Mouse (Mus musculus): ENCODE data around the gene Lyrm4.
A peak's percentile ranks its signal among the peaks of the same experiment; 100 is the strongest.
"Not testable (repeated sequence)": the region's sequence is repeated elsewhere in the genome, so short reads cannot be mapped to it uniquely, and the experiment has no call there.

The Lyrm4 gene

DNA sequence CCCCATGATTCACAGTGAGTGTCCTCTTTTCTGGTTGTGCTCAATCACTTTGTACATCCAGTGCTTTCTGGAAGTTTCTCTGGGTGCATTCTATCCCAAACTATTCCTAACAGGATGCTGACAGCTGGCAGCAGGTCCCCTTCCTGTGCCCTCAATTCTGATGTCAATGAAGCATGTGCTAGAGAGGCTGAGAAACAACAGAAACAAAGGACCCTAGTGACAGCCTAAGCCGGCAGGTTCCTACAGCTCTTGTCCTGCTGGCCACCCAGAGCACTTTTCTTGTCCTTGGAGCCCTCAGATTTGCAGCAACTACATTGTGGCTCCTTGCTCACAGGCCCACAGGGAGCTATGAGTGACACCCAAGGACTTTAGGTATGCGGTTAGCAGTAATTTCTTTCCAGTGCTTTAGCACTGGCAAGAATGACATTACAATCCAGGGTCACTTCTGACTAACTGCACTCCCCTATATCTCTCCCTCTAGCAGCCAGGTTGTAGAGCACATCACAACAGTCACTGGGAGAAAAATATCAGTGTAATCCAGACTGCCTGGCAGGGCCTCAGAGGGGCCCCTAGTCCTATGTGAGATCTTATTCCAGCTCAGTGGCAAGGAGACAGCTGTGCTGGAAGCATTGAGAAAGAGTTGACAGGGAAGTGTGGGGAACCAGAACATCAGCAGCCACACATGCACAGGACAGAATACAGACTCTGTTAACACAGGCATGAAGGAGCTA, 121.5 kb downstream of the Lyrm4 start:
- DNase-seq (ENCODE audit: low read depth, low spot score): no peak

DNA sequence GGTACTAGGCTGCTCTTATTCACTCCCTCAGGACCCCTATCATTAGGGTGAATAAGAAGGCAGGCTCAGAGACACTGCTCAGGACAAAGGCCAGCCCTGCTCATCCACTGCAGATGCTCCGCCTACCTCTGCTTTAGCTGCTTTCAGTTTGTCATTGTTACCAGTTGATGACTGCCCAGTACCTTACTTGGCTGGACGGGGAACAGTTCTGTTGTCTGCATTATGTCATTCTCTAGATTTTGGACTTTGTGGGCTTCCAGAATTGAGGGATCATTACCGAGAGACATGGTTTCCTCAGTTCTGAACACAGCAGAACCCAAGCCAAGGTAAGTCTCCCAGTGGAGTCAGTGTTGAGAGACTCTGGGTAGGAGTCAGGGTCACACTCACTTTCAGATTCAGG, 122.1 kb downstream of the Lyrm4 start:
- no peak for DNase-seq (ENCODE audit: low read depth, low spot score)

DNA sequence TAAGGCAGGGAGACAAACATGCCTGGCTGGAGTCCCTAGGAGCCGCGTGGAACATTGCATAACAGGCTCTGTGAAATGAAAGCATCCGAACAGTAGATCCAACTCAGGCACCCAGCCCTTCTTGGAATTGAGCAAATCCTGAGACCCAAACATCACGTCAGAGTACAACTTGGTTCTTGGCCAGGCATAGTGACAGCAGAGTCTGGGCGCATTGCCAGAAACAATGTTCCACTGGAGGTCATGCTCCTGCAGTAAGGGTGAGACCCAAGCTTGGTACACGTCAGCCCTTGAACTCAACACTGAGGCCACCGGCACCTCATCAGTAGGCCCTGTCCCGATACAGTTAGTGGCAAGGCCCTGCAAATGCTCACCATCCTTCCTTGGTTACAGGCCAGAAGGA, 123.3 kb downstream of the Lyrm4 start:
- DNase-seq (ENCODE audit: low read depth, low spot score): no peak

DNA sequence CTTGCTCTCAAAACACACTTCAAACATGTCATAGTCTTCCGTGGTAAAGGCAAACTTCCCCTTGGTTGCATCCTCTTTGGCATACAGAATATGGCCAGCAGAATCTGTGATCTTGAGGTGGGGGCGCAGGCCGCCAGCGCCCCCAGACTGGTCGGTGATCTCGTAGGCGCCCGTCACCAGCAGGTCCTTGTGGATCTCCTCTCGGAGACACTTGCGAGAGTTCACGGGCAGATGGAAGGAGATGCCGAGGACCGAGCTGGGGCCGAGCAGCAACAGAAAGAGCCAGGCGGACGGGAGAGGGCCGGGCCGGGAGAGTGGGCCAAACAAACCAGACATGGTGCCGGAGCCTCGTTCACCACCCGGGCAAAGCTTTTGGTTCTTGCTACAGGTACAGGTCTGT, 126.1 kb downstream of the Lyrm4 start:
- DNase-seq (ENCODE audit: low read depth, low spot score): not testable (repeated sequence)

DNA sequence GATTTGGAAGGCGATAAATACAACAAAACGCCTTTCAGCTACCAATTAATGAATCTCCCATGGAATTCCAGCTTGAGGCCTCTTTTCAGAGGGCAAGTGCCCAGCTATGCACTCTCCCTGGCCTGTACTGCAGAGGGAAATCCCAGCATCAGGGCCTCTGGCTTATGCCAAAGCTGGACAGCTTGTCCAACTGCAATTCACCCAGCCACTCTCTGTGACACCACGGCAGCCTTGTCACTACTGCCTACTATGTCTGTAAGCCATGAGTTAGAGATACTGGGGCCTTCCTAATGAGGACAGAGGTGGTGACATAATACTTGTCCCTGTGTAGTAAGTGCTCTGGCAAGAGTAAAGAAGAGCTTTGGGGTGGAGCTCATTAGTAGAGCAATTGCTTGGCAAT, 128.0 kb downstream of the Lyrm4 start:
- DNase-seq (ENCODE audit: low read depth, low spot score): no peak

DNA sequence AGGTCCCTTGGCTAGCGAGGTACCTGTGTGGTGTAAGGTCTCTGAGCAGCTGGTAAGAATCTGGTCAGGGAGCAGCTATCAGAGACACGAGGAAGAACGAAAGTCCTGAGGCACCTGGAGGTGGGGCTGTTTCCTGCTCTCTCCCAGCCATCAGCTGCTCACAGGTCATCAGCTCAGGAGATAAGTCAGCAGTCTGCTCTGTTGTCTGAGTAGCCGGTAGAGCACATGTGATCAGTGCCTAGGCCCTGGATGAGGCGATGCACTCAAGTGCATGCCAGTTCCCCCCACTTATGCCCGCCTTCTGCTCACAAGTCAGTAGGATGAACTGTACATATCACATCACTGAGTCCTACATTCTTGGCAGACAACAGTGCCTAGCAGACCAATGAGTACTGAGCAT, 134.3 kb downstream of the Lyrm4 start:
- no peak for DNase-seq (ENCODE audit: low read depth, low spot score)

DNA sequence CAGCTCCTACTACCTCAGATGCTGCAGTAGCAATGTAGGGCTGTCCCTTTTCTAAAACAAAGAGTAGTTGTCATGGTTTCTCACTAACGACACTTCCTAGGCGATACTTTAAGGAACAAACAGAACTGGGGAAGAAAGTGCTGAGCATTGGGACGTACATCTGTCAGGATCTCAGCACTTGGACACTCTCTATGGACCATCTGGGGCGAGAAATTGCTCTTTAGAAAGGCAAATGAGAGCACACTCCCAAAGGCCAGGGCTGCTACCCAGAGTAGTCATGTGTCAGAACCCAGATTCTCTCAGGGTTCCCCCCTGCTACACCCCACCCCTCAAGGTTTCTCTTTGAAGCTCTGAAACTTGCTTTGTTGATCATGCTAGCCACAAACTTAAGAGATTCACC, 136.9 kb downstream of the Lyrm4 start:
- no peak for DNase-seq (ENCODE audit: low read depth, low spot score)

DNA sequence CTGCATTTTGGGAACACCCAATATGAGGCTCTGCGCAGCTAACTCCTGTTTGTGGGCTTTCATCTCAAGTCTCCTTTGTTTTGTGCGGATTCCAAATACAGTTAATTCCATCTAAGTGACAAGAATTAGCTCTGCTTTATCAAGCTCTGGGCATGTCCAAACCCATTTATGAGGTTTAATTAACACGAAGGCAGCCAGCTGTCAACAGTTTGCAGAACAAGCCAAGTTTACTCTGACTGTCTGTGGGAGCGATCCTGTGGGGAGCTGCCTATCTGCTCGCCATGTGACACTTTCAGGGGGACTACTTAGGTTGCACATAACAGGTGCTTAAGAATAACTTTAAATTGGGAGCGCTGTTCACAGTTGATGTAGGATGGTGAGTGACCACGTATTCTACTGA, 140.4 kb downstream of the Lyrm4 start:
- no peak for DNase-seq (ENCODE audit: low read depth, low spot score)

DNA sequence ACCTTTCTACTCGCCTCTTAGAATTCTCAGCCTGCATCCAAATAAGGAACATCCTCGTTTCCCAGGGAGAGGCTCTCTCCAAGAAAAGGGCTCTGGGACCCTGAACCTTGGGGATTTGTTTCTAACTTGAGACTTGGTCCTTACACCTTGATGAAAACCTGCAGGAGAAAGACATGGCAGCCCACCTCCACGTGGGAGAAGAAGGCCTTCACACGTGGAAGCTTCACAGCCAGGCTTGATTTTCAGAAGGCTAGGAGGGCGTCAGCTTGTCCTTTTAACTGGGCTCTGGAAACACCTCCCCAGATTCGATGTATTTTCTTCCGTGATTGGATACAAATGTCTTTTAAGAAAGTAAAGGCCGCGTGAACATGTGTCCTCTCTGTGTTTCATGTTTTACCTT, 147.5 kb downstream of the Lyrm4 start:
- DNase-seq (ENCODE audit: low read depth, low spot score): peak; percentile 6

DNA sequence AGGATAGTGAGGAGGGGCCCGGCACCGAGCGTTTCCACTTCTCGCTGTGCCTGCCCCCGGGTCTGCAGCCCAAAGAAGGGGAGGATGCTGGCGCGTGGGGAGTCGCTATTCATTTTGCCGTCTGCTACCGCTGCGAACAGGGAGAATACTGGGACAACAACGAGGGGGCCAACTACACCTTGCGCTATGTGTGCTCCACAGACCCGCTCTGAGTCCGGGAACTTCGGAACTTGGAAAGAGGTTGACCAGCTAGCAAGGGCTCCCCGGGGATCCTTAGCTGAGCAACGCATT, 147.9 kb downstream of the Lyrm4 start:
- DNase-seq (ENCODE audit: low read depth, low spot score): no peak

DNA sequence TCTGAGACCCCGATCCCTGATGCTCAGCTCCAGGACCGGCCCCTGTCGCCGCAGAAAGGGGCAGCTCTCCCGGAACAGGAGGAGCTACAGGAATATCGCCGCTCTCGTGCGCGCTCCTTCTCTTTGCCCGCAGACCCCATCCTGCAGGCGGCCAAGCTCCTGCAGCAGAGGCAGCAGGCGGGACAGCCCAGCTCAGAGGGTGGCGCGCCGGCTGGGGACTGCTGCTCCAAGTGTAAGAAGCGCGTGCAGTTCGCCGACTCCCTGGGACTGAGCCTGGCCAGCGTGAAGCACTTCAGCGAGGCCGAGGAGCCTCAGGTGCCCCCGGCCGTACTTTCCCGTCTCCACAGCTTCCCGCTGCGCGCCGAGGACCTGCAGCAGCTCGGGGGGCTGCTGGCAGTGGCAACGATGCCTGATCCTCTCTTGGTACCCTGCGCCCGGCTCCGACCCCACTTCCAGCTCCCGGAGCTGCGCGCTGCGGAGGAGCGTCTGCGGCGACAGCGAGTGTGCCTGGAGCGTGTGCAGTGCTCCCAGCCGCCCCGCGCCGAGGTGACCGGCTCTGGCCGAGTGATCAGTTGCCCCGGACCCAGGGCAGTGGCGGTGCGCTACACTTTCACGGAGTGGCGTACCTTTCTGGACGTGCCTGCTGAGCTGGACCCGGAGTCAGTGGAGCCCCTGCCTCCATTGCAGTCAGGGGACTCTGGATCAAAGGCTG, 148.5 kb downstream of the Lyrm4 start:
- peak; percentile 80 for DNase-seq (ENCODE audit: low read depth, low spot score)

DNA sequence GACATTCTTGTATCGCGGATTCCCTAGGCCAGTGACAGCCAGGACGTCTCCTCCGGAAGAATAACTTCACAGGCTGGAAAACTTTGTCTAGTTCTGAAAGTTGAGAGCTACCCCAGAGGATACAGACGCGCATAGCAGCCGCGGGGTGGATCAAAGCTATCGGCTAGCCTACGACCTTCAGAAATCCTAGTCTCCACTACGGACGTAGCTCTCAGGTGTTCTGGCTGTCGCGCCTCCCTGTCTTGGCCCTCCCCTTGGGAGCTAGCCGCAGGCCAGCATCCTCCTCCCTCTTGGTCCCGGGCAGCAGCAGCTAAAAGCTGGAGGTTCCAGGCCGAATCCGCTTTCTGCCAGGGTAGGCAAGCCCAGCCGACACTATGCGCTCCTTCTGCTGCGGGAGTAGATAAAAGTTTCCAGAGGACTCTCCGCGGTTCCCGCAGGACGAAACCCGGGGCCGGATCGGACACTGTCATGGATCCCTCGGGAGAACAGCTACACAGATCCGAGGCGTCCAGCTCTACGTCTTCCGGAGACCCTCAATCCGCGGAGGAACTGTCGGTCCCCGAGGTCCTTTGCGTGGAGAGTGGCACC, 149.1 kb downstream of the Lyrm4 start:
- peak; percentile 72 for DNase-seq (ENCODE audit: low read depth, low spot score)

DNA sequence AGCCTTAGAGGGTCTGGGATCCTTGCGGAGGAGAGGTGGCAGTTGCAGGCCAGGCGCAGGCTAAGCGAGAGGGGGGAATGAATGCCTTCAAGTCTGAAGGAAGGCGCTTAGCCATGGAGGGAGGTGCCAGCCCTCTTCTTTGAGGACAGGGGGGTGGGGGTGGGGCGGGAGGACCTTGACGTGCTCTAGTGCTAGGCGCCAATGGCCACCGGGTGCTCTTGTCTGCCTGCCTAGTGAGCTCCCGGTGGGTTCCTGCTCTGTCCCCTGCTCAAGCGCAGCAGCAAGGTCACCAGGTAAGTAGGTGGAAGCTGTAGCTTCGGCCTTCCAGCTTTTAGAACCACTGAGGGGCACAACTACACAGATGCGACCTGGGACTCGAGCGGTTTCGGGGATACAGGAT, 149.6 kb downstream of the Lyrm4 start:
- DNase-seq (ENCODE audit: low read depth, low spot score): peak; percentile 52

DNA sequence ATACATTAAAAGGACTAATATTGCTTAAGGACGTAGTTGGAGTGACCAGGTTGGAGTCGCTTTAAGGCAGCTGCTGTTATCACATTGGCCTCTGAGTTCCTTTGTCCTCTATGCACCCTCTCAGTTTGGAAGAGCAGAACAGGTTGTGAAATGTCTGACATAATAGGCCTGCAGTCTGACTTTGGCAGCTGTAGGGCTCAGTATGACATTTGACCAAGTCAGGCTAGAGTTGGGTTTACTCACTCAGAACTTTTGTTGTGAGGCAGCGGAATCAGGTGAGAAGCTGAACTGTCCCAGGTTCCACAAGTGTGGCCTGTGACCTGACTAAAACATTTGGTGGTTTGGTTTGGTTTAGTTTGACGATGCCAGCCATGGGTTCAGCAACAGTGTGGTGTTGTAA, 153.7 kb downstream of the Lyrm4 start:
- DNase-seq (ENCODE audit: low read depth, low spot score): no peak

DNA sequence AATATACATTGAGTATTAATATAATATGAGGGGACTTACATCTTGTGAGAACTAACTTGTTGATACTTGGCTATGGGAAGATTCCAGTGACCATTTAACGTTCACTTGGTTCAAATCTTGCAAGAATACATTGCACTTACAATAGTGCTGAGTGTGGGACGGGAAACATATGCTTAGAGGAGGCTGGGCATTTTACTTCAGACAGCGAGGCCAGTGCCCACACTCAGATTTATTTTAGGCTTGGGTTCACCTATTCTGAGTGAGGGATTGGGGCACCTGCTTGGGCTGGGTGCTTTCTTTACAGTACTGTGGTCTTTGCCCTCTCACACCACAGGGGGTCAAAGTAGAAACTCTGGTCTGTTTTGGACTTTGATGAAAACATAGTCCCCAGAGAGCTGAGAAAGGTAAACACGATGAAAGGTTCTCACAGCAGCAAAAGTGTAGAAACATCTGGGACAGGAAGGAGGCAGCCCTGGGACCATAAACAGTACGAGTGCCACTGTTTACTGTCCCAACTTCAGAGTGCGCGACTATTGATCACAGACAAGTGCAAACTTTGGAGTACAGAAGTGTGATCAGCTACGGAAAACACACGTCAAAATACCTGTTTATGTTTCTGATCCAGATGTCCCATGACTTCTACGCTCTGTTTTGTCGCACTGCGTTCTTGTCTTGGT, 157.8 kb downstream of the Lyrm4 start:
- DNase-seq (ENCODE audit: low read depth, low spot score): no peak

DNA sequence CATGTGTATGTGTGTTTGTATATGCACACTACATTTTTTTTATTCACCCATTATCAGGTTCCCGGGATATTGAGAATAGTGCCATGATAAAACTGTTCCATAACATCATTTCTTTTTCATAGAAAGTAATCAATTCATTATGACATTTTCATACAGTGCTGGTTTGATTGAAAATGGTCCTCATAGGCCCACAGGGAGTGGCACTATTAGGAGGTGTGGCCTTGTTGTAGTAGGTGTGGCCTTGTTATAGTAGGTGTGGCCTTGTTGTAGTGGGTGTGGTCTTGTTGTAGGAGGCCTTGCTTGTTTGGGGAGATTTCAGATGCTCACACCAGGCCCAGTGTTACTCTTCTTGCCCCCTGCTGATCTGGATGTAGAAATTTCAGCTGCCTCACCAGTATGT, 158.8 kb downstream of the Lyrm4 start, which contains the start of gene Ppp1r3g:
Ppp1r3g (plus strand) TSS at position 301 of the 400 bp plus-strand sequence.
- DNase-seq (ENCODE audit: low read depth, low spot score): peak; percentile 9

DNA sequence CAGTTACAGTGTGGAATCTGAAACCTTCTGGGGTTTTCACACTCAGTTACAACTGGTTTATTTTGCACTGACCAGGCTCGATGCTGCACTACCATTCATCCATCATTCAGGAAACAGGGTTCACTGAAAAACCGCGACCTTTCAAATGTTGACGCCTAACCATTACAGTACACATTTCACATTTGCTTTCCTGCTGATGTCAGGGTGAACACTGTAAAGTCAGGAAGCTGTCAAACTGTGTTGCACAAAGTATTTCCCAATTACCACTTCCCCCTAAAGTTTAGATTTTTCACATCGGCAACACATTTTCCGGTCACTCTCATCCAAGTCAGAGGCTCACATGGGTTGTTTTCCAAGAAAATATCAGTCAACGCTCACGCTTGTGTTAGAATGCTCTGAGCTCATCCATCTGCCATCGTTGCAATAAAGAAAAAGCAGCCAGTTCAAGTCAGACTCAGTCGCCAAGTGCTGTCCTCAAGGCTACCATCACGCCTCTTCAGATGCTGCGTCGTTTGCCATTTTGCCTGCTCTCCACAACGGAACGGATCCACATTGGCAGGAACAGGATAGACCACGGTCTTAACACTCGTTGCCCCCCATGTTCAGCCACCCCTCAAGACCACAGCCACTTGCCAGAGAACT, 167.4 kb downstream of the Lyrm4 start:
- no peak for DNase-seq (ENCODE audit: low read depth, low spot score)

DNA sequence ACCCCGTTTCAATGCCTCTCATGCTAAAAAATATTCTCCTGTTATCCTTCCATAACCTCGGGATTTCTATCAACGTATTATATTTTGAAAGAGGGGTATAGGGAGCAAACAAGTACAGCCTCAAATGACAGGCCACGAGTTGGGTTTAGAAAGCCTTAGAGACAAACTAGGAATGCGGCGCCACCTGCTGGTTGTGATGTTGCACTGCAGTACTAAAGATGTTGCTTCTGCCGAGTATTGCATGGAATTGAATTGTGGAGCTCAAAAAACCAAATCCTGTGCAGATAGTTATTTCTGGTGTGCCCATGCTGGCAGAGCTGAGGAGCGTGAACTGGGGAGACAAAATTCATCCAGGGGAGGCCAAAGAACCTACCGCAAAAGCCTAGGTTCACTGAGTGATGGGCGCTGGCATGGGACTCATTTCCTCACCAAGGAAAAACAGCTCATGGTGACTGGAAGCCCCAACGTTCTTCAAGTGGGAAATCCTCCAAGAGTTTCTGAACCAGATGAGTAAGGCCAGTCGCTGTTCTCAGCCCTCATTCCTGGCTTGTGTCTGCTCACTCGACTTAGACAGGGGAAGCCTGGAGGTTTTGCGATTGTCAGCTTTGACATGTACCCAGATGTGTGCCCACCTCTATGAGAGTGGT, 169.8 kb downstream of the Lyrm4 start:
- DNase-seq (ENCODE audit: low read depth, low spot score): peak; percentile 73

DNA sequence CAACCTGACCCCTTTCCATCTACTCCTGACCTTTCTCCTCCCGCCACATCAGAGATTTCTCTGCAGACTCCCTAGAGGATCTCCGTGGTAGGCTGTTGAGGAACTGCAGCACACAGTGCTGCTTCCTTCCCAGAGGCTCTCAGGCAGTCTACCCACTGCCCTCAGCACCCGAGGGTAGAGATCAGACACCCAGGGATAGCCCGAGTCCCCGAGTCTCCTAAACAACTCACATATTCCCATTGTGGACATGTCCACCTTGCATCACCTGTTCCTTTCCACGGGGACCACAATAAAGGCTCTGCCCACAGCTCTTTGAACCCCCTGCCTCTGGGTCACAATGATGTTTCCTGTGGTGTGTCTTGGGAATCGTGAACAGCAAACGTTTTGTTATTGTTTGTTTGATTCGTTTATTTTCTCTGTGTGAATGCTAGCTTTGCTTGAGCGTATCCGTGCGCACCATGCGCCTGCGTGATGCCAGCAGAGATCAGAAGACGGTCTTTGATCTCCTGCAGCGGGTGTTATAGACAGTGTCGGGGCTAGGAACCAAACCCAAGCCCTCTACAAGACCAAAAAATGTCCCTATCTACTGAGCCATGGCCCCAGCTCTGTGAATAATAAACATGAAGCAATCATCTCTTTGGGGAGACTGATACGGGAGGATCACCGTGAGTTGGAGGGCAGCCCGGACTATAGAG, 170.5 kb downstream of the Lyrm4 start:
- DNase-seq (ENCODE audit: low read depth, low spot score): no peak

DNA sequence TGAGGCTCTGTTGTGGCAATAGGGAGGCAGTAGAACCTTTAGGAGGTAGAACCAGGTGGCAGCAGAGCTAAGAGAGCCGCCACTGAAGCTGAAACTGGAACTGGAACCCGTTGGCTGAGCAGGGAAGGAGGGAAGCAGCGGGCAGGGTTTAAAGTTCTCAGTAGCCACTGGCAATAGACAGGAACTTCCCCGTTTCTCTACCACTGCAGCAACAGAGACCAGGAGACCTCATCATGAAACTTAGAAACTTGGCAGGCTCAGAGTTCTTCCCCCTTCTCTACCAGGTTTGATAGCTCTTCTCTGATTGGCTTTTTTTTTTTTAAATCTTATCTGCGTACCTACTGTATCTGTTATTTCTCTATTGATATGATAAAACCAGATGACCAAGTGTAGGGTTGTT, 176.4 kb downstream of the Lyrm4 start:
- DNase-seq (ENCODE audit: low read depth, low spot score): no peak
